Mouse (Mus musculus) regulatory T cell (primary cell): ENCODE results near the gene Sppl2b.
"Not testable (repeated sequence)": the region's sequence is repeated elsewhere in the genome, so short reads cannot be mapped to it uniquely, and the experiment has no call there.

ENCODE experiments used
- in situ Hi-C: fragments of 300-600 bp; cut with MboI, MseI; formaldehyde crosslinking; loops from one replicate; pipeline ENCODE4 v1.15.1; 2025; ENCODE audit warnings: high pct_unique_total_duplicates

Sppl2b gene

GRCm38 (mm10) chr10:80854913-80855748 is at the start of gene Sppl2b, which contains the start of gene Lsm7:
Gene Sppl2b, plus strand, starts transcription at chr10:80855275.
Gene Lsm7, minus strand, starts transcription at chr10:80855209.
- in situ Hi-C loops = no loop called here

- in situ Hi-C loops = no loop called here
These were observed 49.8 kb upstream of the Sppl2b start for GRCm38 (mm10) chr10:80805322-80805721.

- in situ Hi-C loops = no loop called here
These were observed 49.1 kb upstream of the Sppl2b start for GRCm38 (mm10) chr10:80805925-80806324.

GRCm38 (mm10) chr10:80806341-80807056 is 48.6 kb upstream of the Sppl2b start:
- in situ Hi-C loops = no loop called here

GRCm38 (mm10) chr10:80807057-80807627 is 47.9 kb upstream of the Sppl2b start:
- in situ Hi-C loops = no loop called here

- in situ Hi-C loops = no loop called here
These were observed 46.7 kb upstream of the Sppl2b start for GRCm38 (mm10) chr10:80808099-80808984.

- in situ Hi-C loops = no loop called here
These were observed 46.0 kb upstream of the Sppl2b start for GRCm38 (mm10) chr10:80808985-80809632.

GRCm38 (mm10) chr10:80810084-80810483 is 45.0 kb upstream of the Sppl2b start:
- in situ Hi-C loops = loop anchor here (5.0 kb wide), 2 partner anchors 67 to 187 kb away; no protein-coding TSS in a partner anchor

GRCm38 (mm10) chr10:80812391-80813041 is 42.6 kb upstream of the Sppl2b start:
- in situ Hi-C loops = loop anchor here (5.0 kb wide), 2 partner anchors 65 to 185 kb away; no protein-coding TSS in a partner anchor

GRCm38 (mm10) chr10:80813366-80813765 is 41.7 kb upstream of the Sppl2b start, which contains the start of gene Jsrp1:
Gene Jsrp1, minus strand, starts transcription at chr10:80813498.
- in situ Hi-C loops = loop anchor here (5.0 kb wide), 2 partner anchors 64 to 184 kb away; no protein-coding TSS in a partner anchor

- in situ Hi-C loops = loop anchor here (5.0 kb wide), 2 partner anchors 63 to 183 kb away; no protein-coding TSS in a partner anchor
These were observed 40.3 kb upstream of the Sppl2b start for GRCm38 (mm10) chr10:80814800-80815199.

GRCm38 (mm10) chr10:80816303-80816702 is 38.8 kb upstream of the Sppl2b start:
- in situ Hi-C loops = not testable (repeated sequence)

GRCm38 (mm10) chr10:80817164-80817563 is 37.9 kb upstream of the Sppl2b start:
- in situ Hi-C loops = no loop called here

GRCm38 (mm10) chr10:80817955-80818354 is 37.1 kb upstream of the Sppl2b start:
- in situ Hi-C loops = not testable (repeated sequence)

- in situ Hi-C loops = no loop called here
These were observed 36.3 kb upstream of the Sppl2b start for GRCm38 (mm10) chr10:80818599-80819281.

- in situ Hi-C loops = no loop called here
These were observed 35.7 kb upstream of the Sppl2b start for GRCm38 (mm10) chr10:80819406-80819805.

- in situ Hi-C loops = no loop called here
These were observed 33.1 kb upstream of the Sppl2b start for GRCm38 (mm10) chr10:80821991-80822390.

- in situ Hi-C loops = no loop called here
These were observed 32.5 kb upstream of the Sppl2b start for GRCm38 (mm10) chr10:80822528-80822927.

- in situ Hi-C loops = no loop called here
These were observed 31.8 kb upstream of the Sppl2b start for GRCm38 (mm10) chr10:80823316-80823715.
